Mouse (Mus musculus) ES-E14 (cell line): Measurements from ENCODE around the gene Ikzf3. TPM values are rescaled to one million over a fixed set of nuclear protein-coding genes. Genes with fewer than 3 reads are reported as not detected.
A peak's percentile ranks its signal among the peaks of the same experiment; 100 is the strongest.

Experiments
- DNase-seq: peaks from one replicate; pipeline ENCODE4 v3.0.0-alpha.2; 2013; ENCODE audit warnings: low read depth, low spot score
- H3K27ac ChIP-seq: 2 replicates; pipeline ENCODE4 v1.5.1; 2012; ENCODE audit warnings: low read depth, mild to moderate bottlenecking, low read length, moderate library complexity, mixed read lengths; ENCODE audit not compliant: poor library complexity, insufficient read depth, severe bottlenecking
- H3K36me3 ChIP-seq: 2 replicates; pipeline ENCODE4 v1.6.1; 2012; ENCODE audit warnings: mild to moderate bottlenecking, low read length, moderate library complexity, mixed read lengths; ENCODE audit not compliant: control insufficient read depth, poor library complexity, insufficient read depth, severe bottlenecking
- H3K4me1 ChIP-seq, 2 experiments: fragments of 150-350 bp in 1 of 2; sonication (generic) in 1 of 2; 2 replicates each; pipeline ENCODE4 v1.6.1; 2012; ENCODE audit warnings: low read length in 2 of 2, mild to moderate bottlenecking in 1 of 2, mixed read lengths in 1 of 2; ENCODE audit not compliant: control insufficient read depth in 2 of 2, insufficient read depth in 2 of 2, poor library complexity in 1 of 2
- H3K4me3 ChIP-seq, 2 experiments: fragments of 150-350 bp in 1 of 2; sonication (generic) in 1 of 2; 2 replicates each; pipeline ENCODE4 v1.5.1; 2012; ENCODE audit warnings: low read length in 2 of 2, low read depth in 1 of 2, mild to moderate bottlenecking in 1 of 2, mixed read lengths in 1 of 2; ENCODE audit not compliant: insufficient read depth in 1 of 2, poor library complexity in 1 of 2, severe bottlenecking in 1 of 2
- H3K9ac ChIP-seq: 2 replicates; pipeline ENCODE4 v1.6.1; 2012; ENCODE audit warnings: low read depth, mild to moderate bottlenecking, low read length, mixed read lengths; ENCODE audit not compliant: poor library complexity, insufficient read depth, severe bottlenecking
- H3K9me3 ChIP-seq: fragments of 150-350 bp; sonication (generic); 2 replicates; pipeline ENCODE4 v1.6.1; 2012; ENCODE audit warnings: low read depth, mild to moderate bottlenecking, low read length; ENCODE audit not compliant: control insufficient read depth, insufficient read depth
- CHD2 ChIP-seq: IDR thresholded peaks from 2 replicates; pipeline ENCODE4 v1.6.1; 2014; ENCODE audit warnings: mild to moderate bottlenecking, low read depth, low read length, inconsistent platforms
- HCFC1 ChIP-seq: IDR thresholded peaks from 2 replicates; pipeline ENCODE4 v1.6.1; 2012; ENCODE audit warnings: low read length, inconsistent platforms, borderline replicate concordance; ENCODE audit not compliant: insufficient read depth
- MAFK ChIP-seq: IDR thresholded peaks from 2 replicates; pipeline ENCODE4 v1.6.1; 2014; ENCODE audit warnings: mild to moderate bottlenecking, low read depth, low read length, inconsistent platforms; ENCODE audit not compliant: insufficient read depth
- ZC3H11A ChIP-seq: IDR thresholded peaks from 2 replicates; pipeline ENCODE4 v1.6.1; 2012; ENCODE audit warnings: low read depth, mild to moderate bottlenecking, inconsistent platforms, low read length, borderline replicate concordance
- ZNF384 ChIP-seq: IDR thresholded peaks from 2 replicates; pipeline ENCODE4 v1.6.1; 2012; ENCODE audit warnings: low read depth, low read length, inconsistent platforms
- in situ Hi-C, 2 experiments: fragments of 600-800 bp; cut with MboI; formaldehyde crosslinking; loops; one replicate each; pipeline ENCODE4 v1.15.1; 2025; ENCODE audit warnings: low sequenced_read_pairs in 2 of 2, inconsistent platforms in 1 of 2; ENCODE audit not compliant: unreplicated experiment in 2 of 2
- total RNA-seq: library from RNA; depleted of rRNA; stranded (reverse); fragments of 300-350 nt; gene quantifications from 2 replicates; pipeline ENCODE4 v1.2.3, GENCODE M21; 2012

The Ikzf3 gene
- total RNA-seq, 1 experiment: 0.58 TPM

GRCm38 (mm10) chr11:98550975-98551828 lies 5.4 kb upstream of the Ikzf3 start, which contains the start of gene Zpbp2:
Zpbp2 (plus strand) TSS chr11:98551097.
- no peak for TF ChIP-seq ZC3H11A
- 0 out of 2 replicates have a peak, but pooled peaks have one; percentile 40 for TF ChIP-seq HCFC1
- peaks cover 0 to 4% of the 10 kb centered on the region in 2 experiments; a peak in 1 of 4 replicates for H3K4me1 ChIP-seq
- H3K9me3 ChIP-seq: no peaks in the 10 kb centered on the region
- H3K4me3 ChIP-seq: peak within 1 kb of the TSS; percentile 94 to 96
- no peaks in the 10 kb centered on the region for H3K36me3 ChIP-seq
- in situ Hi-C loops: no loop called here
- peak within 1 kb of the TSS; percentile 56; the same call in 1 of the 2 replicates for H3K27ac ChIP-seq
- H3K9ac ChIP-seq: peak within 1 kb of the TSS; percentile 94
- DNase-seq: peak; percentile 87

- H3K9ac ChIP-seq: peak overlapping the region; percentile 70
- in situ Hi-C loops: no loop called here
- H3K27ac ChIP-seq: no peak overlapping the region
- H3K4me3 ChIP-seq: peak overlapping the region; percentile 25 to 94; a peak in 3 of 4 replicates
- DNase-seq: no peak
- TF ChIP-seq ZNF384 (no peak), CHD2 (no peak)
- no peaks in the 10 kb centered on the region for H3K9me3 ChIP-seq
- H3K4me1 ChIP-seq: peaks cover 0 to 4% of the 10 kb centered on the region in 2 experiments; a peak in 1 of 4 replicates
- no peaks in the 10 kb centered on the region for H3K36me3 ChIP-seq
Measured at GRCm38 (mm10) chr11:98550311-98550974, 4.6 kb upstream of the Ikzf3 start.

GRCm38 (mm10) chr11:98549363-98549762 lies 3.5 kb upstream of the Ikzf3 start:
- H3K9me3 ChIP-seq: no peaks in the 10 kb centered on the region
- peaks cover 0 to 4% of the 10 kb centered on the region in 2 experiments; a peak in 1 of 4 replicates for H3K4me1 ChIP-seq
- no peak overlapping the region for H3K4me3 ChIP-seq
- no peaks in the 10 kb centered on the region for H3K36me3 ChIP-seq
- TF ChIP-seq MAFK (no peak), ZC3H11A (no peak), HCFC1 (no peak), ZNF384 (no peak), CHD2 (no peak)
- no peak overlapping the region for H3K9ac ChIP-seq
- in situ Hi-C loops: no loop called here
- no peak for DNase-seq
- no peak overlapping the region for H3K27ac ChIP-seq

- in situ Hi-C loops: no loop called here
- no peak for TF ChIP-seq ZNF384
- no peak for TF ChIP-seq ZC3H11A
- TF ChIP-seq CHD2: no peak
- TF ChIP-seq HCFC1: no peak
- no peak for TF ChIP-seq MAFK
Measured at GRCm38 (mm10) chr11:98547308-98547693, 1.5 kb upstream of the Ikzf3 start.

More at GRCm38 (mm10) chr11:98547308-98547693, 1.5 kb upstream of the Ikzf3 start:
- Histone ChIP-seq H3K9ac (no peak overlapping the region), H3K27ac (no peak overlapping the region), H3K9me3 (no peaks in the 10 kb centered on the region), H3K36me3 (no peaks in the 10 kb centered on the region), H3K4me3 (no peak overlapping the region), H3K4me1 (peaks cover 0 to 4% of the 10 kb centered on the region in 2 experiments; a peak in 1 of 4 replicates)
- DNase-seq: no peak
